Mouse (Mus musculus) myocyte (in vitro differentiated cells): ENCODE results near the gene Gria3.

Experiments
- POLR2A ChIP-seq: IDR thresholded peaks from one replicate; pipeline ENCODE4 v1.6.1; 2011; ENCODE audit warnings: low read depth, mild to moderate bottlenecking, control low read depth, moderate library complexity; ENCODE audit not compliant: insufficient read length
- USF1 ChIP-seq: IDR thresholded peaks from one replicate; pipeline ENCODE4 v1.6.1; 2011; ENCODE audit warnings: low read depth, mild to moderate bottlenecking, control low read depth, moderate library complexity

DNA sequence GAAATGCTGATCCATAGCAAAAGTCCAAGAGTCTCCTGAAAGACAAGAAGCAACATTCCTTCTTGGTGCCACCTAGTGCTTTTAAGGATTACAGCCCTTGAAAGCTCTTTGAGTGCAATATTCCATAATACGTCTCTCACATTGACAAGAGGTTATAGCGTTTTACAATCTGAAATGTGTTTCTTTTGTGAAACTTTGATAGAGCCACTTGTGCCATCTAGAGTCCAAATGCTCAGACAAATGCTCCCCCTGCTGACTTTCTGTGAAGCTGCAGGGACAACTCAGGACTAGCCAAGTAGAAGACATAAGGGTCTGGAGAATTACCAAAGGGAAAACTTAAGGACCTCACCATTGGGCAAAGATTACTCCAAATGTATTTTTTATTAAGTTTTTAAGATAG, 214.3 kb downstream of the Gria3 start:
- TF ChIP-seq POLR2A (no peak), USF1 (no peak)
